Mouse (Mus musculus) liver, adult (tissue): ENCODE results near the gene Cdc25a.

Experiments
- GATA4 ChIP-seq: IDR thresholded peaks from 2 replicates; pipeline ENCODE4 v1.6.1; 2014; ENCODE audit warnings: mild to moderate bottlenecking, low read length; ENCODE audit not compliant: insufficient replicate concordance

Cdc25a gene

DNA sequence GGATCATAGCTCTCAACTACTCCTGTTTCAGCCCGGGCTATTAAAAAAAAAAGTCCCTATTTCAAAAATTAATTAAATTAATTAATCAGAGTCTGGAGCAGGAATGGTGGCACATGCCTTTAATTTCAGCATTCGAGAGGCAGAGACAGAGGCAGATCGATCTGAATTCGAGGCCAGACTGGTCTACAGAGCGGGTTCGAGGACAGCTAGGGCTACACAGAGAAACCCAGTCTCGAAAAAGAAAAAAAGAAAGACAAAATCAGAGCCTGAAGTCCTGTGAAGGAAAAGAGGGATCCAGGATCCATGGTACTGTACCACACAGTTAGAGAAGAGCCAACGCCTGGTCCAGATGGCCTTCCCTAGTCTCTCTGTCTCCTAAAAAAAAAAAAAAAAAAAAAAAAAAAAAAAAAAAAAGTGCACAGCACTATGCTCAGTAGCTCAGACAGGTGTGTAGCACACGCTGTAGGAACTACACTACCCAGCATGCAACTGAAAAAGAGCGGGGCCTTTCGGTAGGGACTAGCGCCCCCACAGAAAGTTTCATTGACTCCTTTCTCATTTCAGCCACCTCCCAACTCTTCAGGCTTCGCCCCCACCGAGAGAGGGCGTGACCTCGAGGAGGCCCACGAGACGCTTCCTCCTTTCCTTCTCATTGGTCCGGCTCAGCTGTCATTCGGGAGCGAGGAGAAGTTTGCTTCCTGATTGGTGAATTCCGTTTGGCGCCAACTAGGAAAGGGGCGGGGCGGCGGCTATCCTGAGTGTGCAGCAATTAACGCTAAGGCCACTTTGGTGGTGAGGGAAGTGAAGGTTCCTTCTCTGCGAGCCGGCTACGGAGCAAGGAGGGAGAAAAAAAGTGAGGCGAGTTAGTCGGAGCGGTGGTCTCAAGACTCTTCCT is at the start of gene Cdc25a:
Gene Cdc25a, plus strand, starts transcription at position 783 of the 895 bp plus-strand sequence.
- no peak for TF ChIP-seq GATA4

DNA sequence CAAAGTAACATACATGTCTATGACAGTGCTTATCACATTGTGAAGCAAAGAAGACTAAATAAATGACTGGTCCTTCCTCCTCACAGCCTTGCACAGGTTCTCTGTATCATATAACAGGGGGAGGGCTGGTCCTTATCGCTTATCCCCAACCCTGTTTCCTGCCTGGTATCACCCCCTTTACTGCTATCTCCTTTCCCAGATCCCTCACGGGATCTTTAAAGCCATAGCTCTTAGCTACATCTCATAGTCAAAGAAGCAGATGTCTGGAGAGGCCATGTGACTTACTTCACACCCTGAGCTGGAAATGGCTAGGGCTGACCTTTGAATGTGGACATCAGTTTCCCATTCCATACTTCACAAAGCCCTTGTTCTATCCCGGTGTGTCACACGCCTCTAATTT is 49.6 kb upstream of the Cdc25a start:
- TF ChIP-seq GATA4: no peak

- no peak for TF ChIP-seq GATA4
These were observed 49.2 kb upstream of the Cdc25a start for GRCm38 (mm10) chr9:109826181-109826580.

- peak; percentile 68; the same call in 1 of the 2 replicates for TF ChIP-seq GATA4
These were observed 42.8 kb upstream of the Cdc25a start, which contains the start of gene Nme6 for GRCm38 (mm10) chr9:109832391-109833087. Gene Nme6 (plus strand): TSS chr9:109832749.

DNA sequence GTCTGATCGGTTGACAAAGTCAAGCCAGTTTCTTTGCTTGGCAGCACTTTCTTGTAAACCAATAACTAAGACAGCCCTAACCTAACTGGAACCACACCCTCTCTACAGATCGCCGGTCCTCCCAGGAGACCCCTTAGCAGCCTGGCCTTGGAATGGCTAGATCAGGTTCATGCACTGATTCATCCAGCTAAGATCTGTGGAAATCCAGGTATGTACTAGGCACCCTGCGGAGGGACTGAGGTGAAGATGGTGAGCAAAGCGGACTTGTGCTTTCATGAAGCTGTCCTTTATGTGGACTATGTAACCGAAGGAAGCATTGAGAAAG is 42.3 kb upstream of the Cdc25a start:
- TF ChIP-seq GATA4: no peak

- TF ChIP-seq GATA4: no peak
These were observed 26.0 kb upstream of the Cdc25a start, which contains the start of gene Camp for GRCm38 (mm10) chr9:109849312-109849758. Gene Camp (minus strand): TSS chr9:109849617.

- TF ChIP-seq GATA4: no peak
These were observed 25.3 kb upstream of the Cdc25a start for GRCm38 (mm10) chr9:109850099-109850498.

DNA sequence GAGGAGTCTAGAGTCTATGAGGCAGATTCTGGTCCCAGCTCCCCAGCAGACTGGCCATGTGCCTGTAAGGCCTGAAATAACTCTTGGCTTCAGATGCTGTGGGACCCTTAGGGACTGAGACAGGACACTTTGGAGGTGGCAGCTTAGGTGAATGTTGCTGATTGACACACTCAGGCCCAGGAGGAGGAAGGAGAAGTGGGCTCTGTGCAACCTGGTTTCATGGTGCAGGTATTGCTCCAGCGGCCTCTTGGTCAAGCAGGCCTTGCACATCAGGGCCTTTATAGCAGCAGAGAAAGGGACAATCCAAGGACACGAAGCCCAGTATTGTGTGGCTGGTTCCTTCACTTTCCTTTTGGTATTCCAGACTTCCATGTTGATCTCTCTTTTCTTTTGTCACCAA is 21.0 kb upstream of the Cdc25a start:
- TF ChIP-seq GATA4: no peak

DNA sequence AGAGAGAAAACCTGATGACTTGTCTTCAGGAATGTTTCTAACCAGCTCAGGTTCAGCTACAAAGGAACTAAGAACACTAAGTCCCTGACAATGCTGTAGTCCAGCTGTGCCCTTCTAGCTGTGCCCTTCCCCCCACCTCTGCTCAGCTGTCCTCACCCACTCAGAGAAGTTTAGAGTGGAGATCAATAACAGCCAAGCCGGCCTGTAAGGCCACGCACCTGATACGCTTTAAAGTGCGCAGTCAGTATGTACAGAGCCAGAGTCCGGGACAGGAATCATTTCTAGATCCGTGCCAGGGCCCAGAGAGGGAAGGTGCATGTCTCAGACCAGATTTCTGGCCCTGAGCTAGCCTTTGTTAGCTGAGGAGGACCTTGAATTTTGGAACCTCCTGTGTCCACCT is 19.4 kb upstream of the Cdc25a start:
- TF ChIP-seq GATA4: no peak

GRCm38 (mm10) chr9:109862397-109863044 is 12.9 kb upstream of the Cdc25a start:
- TF ChIP-seq GATA4: no peak

DNA sequence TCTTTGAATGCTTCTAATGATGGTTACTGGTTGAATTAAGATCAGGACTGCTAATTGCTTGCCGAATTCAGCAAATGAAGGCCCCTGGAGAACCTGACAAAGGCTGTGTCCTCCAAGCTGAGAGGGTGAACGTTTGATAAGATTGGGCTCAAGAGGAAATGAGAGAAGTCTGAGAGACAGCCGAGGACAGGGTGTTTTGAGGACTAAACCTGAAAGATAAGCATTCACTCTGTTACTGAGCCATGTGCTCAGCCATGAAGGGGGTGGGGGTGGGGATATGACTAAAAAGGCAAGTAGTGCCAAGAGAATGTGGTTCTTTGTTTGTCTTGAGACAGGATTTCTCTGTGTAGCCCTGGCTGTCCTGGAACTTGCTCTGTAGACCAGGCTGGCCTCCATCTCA is 12.3 kb upstream of the Cdc25a start:
- TF ChIP-seq GATA4: no peak

- TF ChIP-seq GATA4: no peak
These were observed 9.2 kb upstream of the Cdc25a start for GRCm38 (mm10) chr9:109866218-109866617.

GRCm38 (mm10) chr9:109870983-109871572 is 4.3 kb upstream of the Cdc25a start:
- peak; percentile 66; the same call in 1 of the 2 replicates for TF ChIP-seq GATA4

- TF ChIP-seq GATA4: no peak
These were observed 569 bp downstream of the Cdc25a start for GRCm38 (mm10) chr9:109875695-109876601.

DNA sequence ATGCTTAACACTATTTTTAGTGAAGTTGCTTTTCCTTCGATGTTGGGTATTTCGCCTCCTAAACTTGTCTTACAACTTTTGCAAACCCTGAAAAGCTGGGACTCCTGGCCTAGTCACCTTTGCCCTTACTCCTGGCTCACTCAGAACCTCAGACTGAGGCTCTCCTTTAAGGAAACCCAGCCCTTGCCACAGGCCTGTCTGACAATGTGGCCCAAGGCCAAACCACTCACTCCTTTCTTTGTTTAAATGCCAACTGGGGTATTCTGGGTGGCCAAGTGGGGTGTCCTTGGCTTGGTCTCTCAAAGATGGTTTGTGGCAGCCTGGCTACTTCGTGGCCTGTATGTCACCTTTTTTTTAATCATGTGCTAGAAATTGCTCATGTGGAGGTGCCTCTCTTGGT is 1.4 kb downstream of the Cdc25a start:
- no peak for TF ChIP-seq GATA4

- TF ChIP-seq GATA4: no peak
These were observed 2.3 kb downstream of the Cdc25a start for GRCm38 (mm10) chr9:109877666-109878065.
